Mouse (Mus musculus): ENCODE data around the gene Cel. TPM values are rescaled to one million over a fixed set of nuclear protein-coding genes. Genes with fewer than 3 reads are reported as not detected.
"Not testable (repeated sequence)": the region's sequence is repeated elsewhere in the genome, so short reads cannot be mapped to it uniquely, and the experiment has no call there.

Gene Cel
- polyA plus RNA-seq, 1 experiment from 2014 or later: not detected

GRCm38 (mm10) chr2:28520581-28520980 is 42.6 kb downstream of the Cel start:
- Histone ChIP-seq H3K4me3 (no peak overlapping the region), H3K27me3 (ENCODE audit: low read depth, poor library complexity, severe bottlenecking) (no peaks in the 10 kb centered on the region), H3K27ac (replicated peaks) (no peak overlapping the region), H3K9me3 (replicated peaks) (no peaks in the 10 kb centered on the region), H3K36me3 (peaks cover 18% of the 10 kb centered on the region), H3K4me1 (peaks cover 71% of the 10 kb centered on the region)
- DNase-seq (ENCODE audit: low spot score): no peak
- 66% methylated on average over 5 of the region's 5 CpGs for WGBS

DNA sequence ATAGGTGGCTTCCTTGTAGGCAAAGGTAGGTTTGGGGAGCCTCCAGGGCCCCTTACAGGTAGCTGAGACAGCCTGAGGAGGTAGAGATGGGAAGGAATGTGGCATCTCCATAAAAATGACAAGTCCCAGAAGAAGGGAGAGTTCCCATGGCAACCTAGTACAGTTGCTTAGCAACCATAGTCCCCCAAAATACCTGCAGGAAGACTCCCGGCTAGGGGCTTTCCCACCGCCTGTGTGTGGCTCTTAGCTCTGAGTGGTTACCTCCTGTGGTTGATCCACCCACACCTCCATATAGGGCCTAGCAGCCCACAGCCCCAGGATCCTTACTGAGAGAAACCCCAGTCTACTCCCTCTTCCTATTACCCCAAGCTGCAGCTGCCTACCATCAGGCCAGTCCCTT is 45.0 kb downstream of the Cel start:
- Histone ChIP-seq H3K9me3 (replicated peaks) (no peaks in the 10 kb centered on the region), H3K36me3 (peaks cover 22% of the 10 kb centered on the region), H3K27ac (replicated peaks) (no peak overlapping the region), H3K27me3 (ENCODE audit: low read depth, poor library complexity, severe bottlenecking) (0 out of 2 replicates have a peak, but pooled peaks cover 3% of the 10 kb centered on the region), H3K4me3 (no peak overlapping the region), H3K4me1 (peaks cover 71% of the 10 kb centered on the region)
- no peak for DNase-seq (ENCODE audit: low spot score)
- 35% methylated on average over 2 of the region's 2 CpGs for WGBS

- H3K27ac ChIP-seq (replicated peaks): no peak overlapping the region
- no peak overlapping the region for H3K4me3 ChIP-seq
- no peaks in the 10 kb centered on the region for H3K9me3 ChIP-seq (replicated peaks)
- H3K4me1 ChIP-seq: peaks cover 76% of the 10 kb centered on the region
- WGBS: 42% methylated on average over 5 of the region's 5 CpGs
- 0 out of 2 replicates have a peak, but pooled peaks cover 3% of the 10 kb centered on the region for H3K27me3 ChIP-seq (ENCODE audit: low read depth, poor library complexity, severe bottlenecking)
- peaks cover 19% of the 10 kb centered on the region for H3K36me3 ChIP-seq
- DNase-seq (ENCODE audit: low spot score): peak; percentile 67
Measured at GRCm38 (mm10) chr2:28517206-28517909, 45.8 kb downstream of the Cel start.

DNA sequence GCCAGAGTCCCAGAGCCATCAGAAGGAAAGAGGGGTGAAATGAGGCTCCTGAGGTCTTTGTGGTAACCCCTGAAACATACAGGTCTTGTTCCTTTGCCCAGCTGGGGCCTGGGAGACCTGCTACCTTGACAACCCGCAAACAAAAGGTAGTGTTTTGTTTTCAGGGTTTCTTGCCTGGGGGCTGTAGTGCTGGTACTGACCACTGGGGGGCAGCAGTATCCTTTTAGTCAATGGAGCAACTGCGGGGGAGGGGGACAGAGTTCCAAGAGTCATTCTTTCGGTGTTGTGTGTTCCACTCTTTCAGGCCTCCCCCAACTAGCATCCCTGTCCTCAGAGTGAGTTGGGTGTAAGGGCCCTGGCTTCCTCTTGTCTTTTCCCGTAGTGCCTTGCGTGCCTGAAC is 48.7 kb downstream of the Cel start:
- peak; percentile 87 for DNase-seq (ENCODE audit: low spot score)
- H3K9me3 ChIP-seq (replicated peaks): no peaks in the 10 kb centered on the region
- peaks cover 62% of the 10 kb centered on the region for H3K4me1 ChIP-seq
- peak overlapping the region; percentile 91 for H3K27ac ChIP-seq (replicated peaks)
- peak overlapping the region; percentile 84 for H3K4me3 ChIP-seq
- WGBS: 15% methylated on average over 5 of the region's 5 CpGs
- peaks cover 14% of the 10 kb centered on the region; the same call in 1 of the 2 replicates for H3K36me3 ChIP-seq
- H3K27me3 ChIP-seq (ENCODE audit: low read depth, poor library complexity, severe bottlenecking): peaks cover 16% of the 10 kb centered on the region

- Histone ChIP-seq H3K9me3 (replicated peaks) (no peaks in the 10 kb centered on the region), H3K27me3 (ENCODE audit: low read depth, poor library complexity, severe bottlenecking) (peaks cover 16% of the 10 kb centered on the region), H3K4me3 (peak overlapping the region; percentile 84), H3K36me3 (peaks cover 14% of the 10 kb centered on the region; the same call in 1 of the 2 replicates), H3K27ac (replicated peaks) (peak overlapping the region; percentile 91), H3K4me1 (peaks cover 59% of the 10 kb centered on the region)
- 7% methylated on average over 47 of the region's 47 CpGs for WGBS
- DNase-seq (ENCODE audit: low spot score): peak; percentile 58
Measured at GRCm38 (mm10) chr2:28513431-28514370, 49.5 kb downstream of the Cel start.

DNA sequence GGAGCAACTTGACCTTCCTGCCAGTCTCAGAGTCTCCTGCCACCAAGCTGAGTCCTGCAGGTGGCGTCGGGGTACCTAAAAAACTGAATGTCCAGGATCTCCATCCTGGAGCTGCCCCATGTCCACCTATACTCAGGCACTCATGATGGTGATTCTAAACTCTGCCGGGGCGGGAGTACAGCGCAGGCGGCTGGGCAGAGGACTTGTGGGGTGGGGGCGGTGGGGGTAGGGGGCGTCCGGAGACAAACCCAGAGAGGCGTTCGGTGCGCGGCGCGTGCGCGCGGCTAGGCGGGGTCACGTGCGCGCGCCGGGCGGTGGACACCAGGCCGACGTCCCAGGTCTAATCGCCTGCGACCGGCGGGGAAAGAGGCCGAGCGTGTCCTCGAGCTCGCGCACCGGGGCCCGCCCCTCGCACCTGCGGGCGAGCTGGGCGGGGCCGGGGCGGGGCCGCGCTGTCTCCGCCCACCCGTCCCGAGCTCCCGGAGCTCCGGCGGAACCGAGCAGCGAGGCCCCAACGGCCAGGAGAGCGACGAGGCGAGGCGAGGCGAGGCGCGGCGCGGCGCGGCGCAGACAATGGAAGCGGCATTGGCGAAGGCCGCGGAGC is 50.3 kb downstream of the Cel start, which contains the start of gene Ralgds:
Gene Ralgds (plus strand): TSS at position 328 of the 604 bp plus-strand sequence.
- under 1% methylated on average over 57 of the region's 71 CpGs for WGBS
- no peaks in the 10 kb centered on the region for H3K9me3 ChIP-seq (replicated peaks)
- peak within 1 kb of the TSS; percentile 84 for H3K4me3 ChIP-seq
- DNase-seq (ENCODE audit: low spot score): peak; percentile 78
- peak within 1 kb of the TSS; percentile 91 for H3K27ac ChIP-seq (replicated peaks)
- peaks cover 16% of the 10 kb centered on the region for H3K27me3 ChIP-seq (ENCODE audit: low read depth, poor library complexity, severe bottlenecking)
- H3K36me3 ChIP-seq: peaks cover 14% of the 10 kb centered on the region; the same call in 1 of the 2 replicates
- peaks cover 51% of the 10 kb centered on the region for H3K4me1 ChIP-seq

- Histone ChIP-seq H3K4me1 (peaks cover 38% of the 10 kb centered on the region), H3K27me3 (ENCODE audit: low read depth, poor library complexity, severe bottlenecking) (peaks cover 16% of the 10 kb centered on the region)
- not testable (repeated sequence) for H3K4me3 ChIP-seq; DNase-seq (ENCODE audit: low spot score); H3K9me3 ChIP-seq (replicated peaks); H3K27ac ChIP-seq (replicated peaks); H3K36me3 ChIP-seq
- 59% methylated on average over 5 of the region's 5 CpGs for WGBS
Measured at GRCm38 (mm10) chr2:28511600-28511999, 51.6 kb downstream of the Cel start.

DNA sequence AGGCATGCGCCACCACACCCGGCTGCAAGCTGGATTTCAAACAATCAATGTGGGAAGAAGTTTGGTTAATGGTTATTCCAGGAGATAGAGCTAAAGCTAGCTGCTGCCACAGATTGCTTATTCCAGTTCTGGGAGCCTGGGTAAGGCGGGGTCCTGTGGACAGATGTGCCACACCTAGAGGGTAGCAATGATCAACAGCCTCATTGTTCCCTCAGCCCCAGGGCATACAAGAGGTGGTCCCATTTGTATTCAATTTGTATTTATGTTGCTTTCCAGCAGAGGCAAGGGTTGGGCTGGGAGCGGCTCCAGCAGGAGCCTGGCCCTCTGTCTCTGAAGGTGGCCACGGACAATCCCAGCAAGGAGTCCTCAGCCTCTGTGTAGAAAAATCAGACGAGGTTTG is 56.9 kb downstream of the Cel start:
- WGBS: 83% methylated on average over 6 of the region's 6 CpGs
- H3K36me3 ChIP-seq: no peaks in the 10 kb centered on the region

GRCm38 (mm10) chr2:28505795-28506194 is 57.4 kb downstream of the Cel start, which contains the start of gene Gm10134:
Gene Gm10134, plus strand, starts transcription at chr2:28506095.
- Histone ChIP-seq H3K4me1 (no peaks in the 10 kb centered on the region), H3K4me3 (no peak within 1 kb of the TSS), H3K27ac (replicated peaks) (no peak within 1 kb of the TSS), H3K36me3 (no peaks in the 10 kb centered on the region), H3K9me3 (replicated peaks) (no peaks in the 10 kb centered on the region), H3K27me3 (ENCODE audit: low read depth, poor library complexity, severe bottlenecking) (peaks cover under 1% of the 10 kb centered on the region; the same call in 1 of the 2 replicates)
- no peak for DNase-seq (ENCODE audit: low spot score)
- 74% methylated on average over 3 of the region's 3 CpGs for WGBS

More for the DNA sequence above, 56.9 kb downstream of the Cel start:
- H3K4me3 ChIP-seq: no peak overlapping the region
- H3K4me1 ChIP-seq: no peaks in the 10 kb centered on the region
- no peak for DNase-seq (ENCODE audit: low spot score)
- H3K27me3 ChIP-seq (ENCODE audit: low read depth, poor library complexity, severe bottlenecking): peaks cover 5% of the 10 kb centered on the region
- no peak overlapping the region for H3K27ac ChIP-seq (replicated peaks)
- no peaks in the 10 kb centered on the region for H3K9me3 ChIP-seq (replicated peaks)

Small RNAs within 50 kb of the gene (microRNA-seq; reads per million reads assigned to microRNA genes)
- gene Gm22824: not detected

Other genes with a start within 250 kb of the Cel start
- 4.9 and 5.5 TPM in 2 replicates for gene Ppp1r26, start 116.6 kb downstream of the Cel start, polyA plus RNA-seq (2016; fragmentation: Nextera tagmentation; extraction: Ambion mirVana)
- 0.94 and 1.1 TPM in 2 replicates for gene 1700007K13Rik, start 97.1 kb downstream of the Cel start, polyA plus RNA-seq (2016; fragmentation: Nextera tagmentation; extraction: Ambion mirVana)
- 61.4 and 67.8 TPM in 2 replicates for gene Mrps2, start 95.3 kb downstream of the Cel start, polyA plus RNA-seq (2016; fragmentation: Nextera tagmentation; extraction: Ambion mirVana)
- not detected in 2 replicates for gene Gbgt1, start 66.5 kb downstream of the Cel start, polyA plus RNA-seq (2016; fragmentation: Nextera tagmentation; extraction: Ambion mirVana)
- gene Gm10134, start 57.3 kb downstream of the Cel start, polyA plus RNA-seq (2016; fragmentation: Nextera tagmentation; extraction: Ambion mirVana): 0.49 TPM in 1 of 2 replicates, not detected in the other
- gene Ralgds, start 50.3 kb downstream of the Cel start, polyA plus RNA-seq (2016; fragmentation: Nextera tagmentation; extraction: Ambion mirVana): 31.5 and 45.6 TPM in 2 replicates
- gene Gtf3c5, start 20.3 kb upstream of the Cel start, polyA plus RNA-seq (2016; fragmentation: Nextera tagmentation; extraction: Ambion mirVana): 58.1 and 61.3 TPM in 2 replicates
- 4.3 and 4.5 TPM in 2 replicates for gene Gfi1b, start 58.6 kb upstream of the Cel start, polyA plus RNA-seq (2016; fragmentation: Nextera tagmentation; extraction: Ambion mirVana)
- gene Tsc1, start 77.8 kb upstream of the Cel start, polyA plus RNA-seq (2016; fragmentation: Nextera tagmentation; extraction: Ambion mirVana): 21.7 and 25.7 TPM in 2 replicates
- 1.7 and 3.2 TPM in 2 replicates for gene Spaca9, start 136.3 kb upstream of the Cel start, polyA plus RNA-seq (2016; fragmentation: Nextera tagmentation; extraction: Ambion mirVana)
- gene Ak8, start 136.8 kb upstream of the Cel start, polyA plus RNA-seq (2016; fragmentation: Nextera tagmentation; extraction: Ambion mirVana): 0.61 and 0.72 TPM in 2 replicates

All from midbrain, embryonic 10.5 days (tissue).